Mouse (Mus musculus): Measurements from ENCODE around the gene Kmt2c. TPM values are rescaled to one million over a fixed set of nuclear protein-coding genes. Genes with fewer than 3 reads are reported as not detected.

The Kmt2c gene
- polyA plus RNA-seq, 1 experiment, result 2.6 TPM

GRCm38 (mm10) chr5:25526926-25527325 lies 28.3 kb upstream of the Kmt2c start:
- TF ChIP-seq MAX (IDR thresholded peaks at IDR 0.05), result no peak
- TF ChIP-seq FOSL1 (IDR thresholded peaks at IDR 0.05; ENCODE audit: insufficient read depth, low read length, poor library complexity, severe bottlenecking), result no peak
- TF ChIP-seq MYOG (IDR thresholded peaks at IDR 0.05; ENCODE audit: control insufficient read depth, extremely low read depth, insufficient read length), result no peak
- TF ChIP-seq CEBPB (IDR thresholded peaks at IDR 0.05; ENCODE audit: low read depth), result no peak
- TF ChIP-seq CTCF (IDR thresholded peaks at IDR 0.05; ENCODE audit: control insufficient read depth, insufficient read depth, insufficient read length), result no peak
- TF ChIP-seq USF1 (IDR thresholded peaks at IDR 0.05; ENCODE audit: low read depth), result no peak
- no peak for TF ChIP-seq MYOD1 (IDR thresholded peaks at IDR 0.05; ENCODE audit: control insufficient read depth, insufficient read length, low read depth)
- H3K79me3 ChIP-seq (ENCODE audit: low read depth), result no peaks in the 10 kb centered on the region
- no peak overlapping the region for H3ac ChIP-seq (ENCODE audit: control insufficient read depth, insufficient read length, low read depth)
- no peaks in the 10 kb centered on the region for H3K79me2 ChIP-seq (ENCODE audit: control insufficient read depth, insufficient read depth)
- no peaks in the 10 kb centered on the region for H3K27me3 ChIP-seq (ENCODE audit: control insufficient read depth, insufficient read depth, insufficient read length)
- no peaks in the 10 kb centered on the region for H3K36me3 ChIP-seq (ENCODE audit: control insufficient read depth, insufficient read depth)
- no peak overlapping the region for H3K4me3 ChIP-seq (ENCODE audit: insufficient read depth, poor library complexity, severe bottlenecking)

DNA sequence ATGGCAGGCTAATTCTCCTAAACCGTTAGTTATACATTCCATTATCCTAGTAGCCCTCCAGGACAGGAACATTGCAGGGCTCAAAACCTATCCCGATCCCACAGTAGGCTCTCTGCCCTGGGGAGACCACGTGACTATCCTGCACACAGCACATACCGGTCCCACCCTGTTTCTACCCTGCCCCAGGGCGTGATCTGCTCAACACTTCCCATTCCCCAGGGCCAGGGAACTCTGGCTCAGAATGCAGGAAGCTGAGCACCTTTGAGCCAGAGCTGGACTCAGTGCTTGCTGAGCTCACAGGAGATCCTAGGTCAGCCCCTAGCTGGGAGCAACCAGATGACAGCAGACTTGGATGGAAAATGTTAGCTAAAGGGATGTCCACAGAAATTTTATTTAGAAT lies 27.5 kb upstream of the Kmt2c start:
- Histone ChIP-seq H3ac (ENCODE audit: control insufficient read depth, insufficient read length, low read depth) (no peak overlapping the region), H3K36me3 (ENCODE audit: control insufficient read depth, insufficient read depth) (no peaks in the 10 kb centered on the region), H3K27me3 (ENCODE audit: control insufficient read depth, insufficient read depth, insufficient read length) (no peaks in the 10 kb centered on the region), H3K79me3 (ENCODE audit: low read depth) (no peaks in the 10 kb centered on the region), H3K79me2 (ENCODE audit: control insufficient read depth, insufficient read depth) (no peaks in the 10 kb centered on the region), H3K4me3 (ENCODE audit: insufficient read depth, poor library complexity, severe bottlenecking) (no peak overlapping the region)
- TF ChIP-seq FOSL1 (IDR thresholded peaks at IDR 0.05; ENCODE audit: insufficient read depth, low read length, poor library complexity, severe bottlenecking) (no peak), MYOD1 (IDR thresholded peaks at IDR 0.05; ENCODE audit: control insufficient read depth, insufficient read length, low read depth) (no peak), USF1 (IDR thresholded peaks at IDR 0.05; ENCODE audit: low read depth) (peak; percentile 38), MYOG (IDR thresholded peaks at IDR 0.05; ENCODE audit: control insufficient read depth, extremely low read depth, insufficient read length) (no peak)

- H3K79me3 ChIP-seq (ENCODE audit: low read depth), result no peaks in the 10 kb centered on the region
- H3K79me2 ChIP-seq (ENCODE audit: control insufficient read depth, insufficient read depth), result no peaks in the 10 kb centered on the region
- no peak overlapping the region for H3ac ChIP-seq (ENCODE audit: control insufficient read depth, insufficient read length, low read depth)
- no peaks in the 10 kb centered on the region for H3K36me3 ChIP-seq (ENCODE audit: control insufficient read depth, insufficient read depth)
- TF ChIP-seq MAX (IDR thresholded peaks at IDR 0.05) (no peak), FOSL1 (IDR thresholded peaks at IDR 0.05; ENCODE audit: insufficient read depth, low read length, poor library complexity, severe bottlenecking) (no peak), MYOD1 (IDR thresholded peaks at IDR 0.05; ENCODE audit: control insufficient read depth, insufficient read length, low read depth) (no peak), CTCF (IDR thresholded peaks at IDR 0.05; ENCODE audit: control insufficient read depth, insufficient read depth, insufficient read length) (no peak), MYOG (IDR thresholded peaks at IDR 0.05; ENCODE audit: control insufficient read depth, extremely low read depth, insufficient read length) (no peak), USF1 (IDR thresholded peaks at IDR 0.05; ENCODE audit: low read depth) (no peak), CEBPB (IDR thresholded peaks at IDR 0.05; ENCODE audit: low read depth) (no peak)
- peaks cover 4% of the 10 kb centered on the region for H3K27me3 ChIP-seq (ENCODE audit: control insufficient read depth, insufficient read depth, insufficient read length)
- H3K4me3 ChIP-seq (ENCODE audit: insufficient read depth, poor library complexity, severe bottlenecking), result no peak overlapping the region
Observed at GRCm38 (mm10) chr5:25521461-25521860, 22.9 kb upstream of the Kmt2c start.

- H3K4me3 ChIP-seq (ENCODE audit: insufficient read depth, poor library complexity, severe bottlenecking), result no peak overlapping the region
- H3K36me3 ChIP-seq (ENCODE audit: control insufficient read depth, insufficient read depth), result no peaks in the 10 kb centered on the region
- TF ChIP-seq MAX (IDR thresholded peaks at IDR 0.05) (no peak), USF1 (IDR thresholded peaks at IDR 0.05; ENCODE audit: low read depth) (no peak), MYOG (IDR thresholded peaks at IDR 0.05; ENCODE audit: control insufficient read depth, extremely low read depth, insufficient read length) (no peak), CEBPB (IDR thresholded peaks at IDR 0.05; ENCODE audit: low read depth) (no peak), CTCF (IDR thresholded peaks at IDR 0.05; ENCODE audit: control insufficient read depth, insufficient read depth, insufficient read length) (no peak), FOSL1 (IDR thresholded peaks at IDR 0.05; ENCODE audit: insufficient read depth, low read length, poor library complexity, severe bottlenecking) (no peak), MYOD1 (IDR thresholded peaks at IDR 0.05; ENCODE audit: control insufficient read depth, insufficient read length, low read depth) (no peak)
- H3K27me3 ChIP-seq (ENCODE audit: control insufficient read depth, insufficient read depth, insufficient read length), result peaks cover 4% of the 10 kb centered on the region
- no peak overlapping the region for H3ac ChIP-seq (ENCODE audit: control insufficient read depth, insufficient read length, low read depth)
- H3K79me2 ChIP-seq (ENCODE audit: control insufficient read depth, insufficient read depth), result no peaks in the 10 kb centered on the region
- H3K79me3 ChIP-seq (ENCODE audit: low read depth), result no peaks in the 10 kb centered on the region
Observed at GRCm38 (mm10) chr5:25519820-25520219, 21.2 kb upstream of the Kmt2c start.

GRCm38 (mm10) chr5:25517550-25517949 lies 19.0 kb upstream of the Kmt2c start:
- Histone ChIP-seq H3K36me3 (ENCODE audit: control insufficient read depth, insufficient read depth) (no peaks in the 10 kb centered on the region), H3ac (ENCODE audit: control insufficient read depth, insufficient read length, low read depth) (no peak overlapping the region), H3K4me3 (ENCODE audit: insufficient read depth, poor library complexity, severe bottlenecking) (no peak overlapping the region), H3K79me3 (ENCODE audit: low read depth) (no peaks in the 10 kb centered on the region), H3K27me3 (ENCODE audit: control insufficient read depth, insufficient read depth, insufficient read length) (peaks cover 4% of the 10 kb centered on the region), H3K79me2 (ENCODE audit: control insufficient read depth, insufficient read depth) (no peaks in the 10 kb centered on the region)
- no peak for TF ChIP-seq FOSL1 (IDR thresholded peaks at IDR 0.05; ENCODE audit: insufficient read depth, low read length, poor library complexity, severe bottlenecking)
- TF ChIP-seq USF1 (IDR thresholded peaks at IDR 0.05; ENCODE audit: low read depth), result no peak
- no peak for TF ChIP-seq CEBPB (IDR thresholded peaks at IDR 0.05; ENCODE audit: low read depth)
- TF ChIP-seq CTCF (IDR thresholded peaks at IDR 0.05; ENCODE audit: control insufficient read depth, insufficient read depth, insufficient read length), result no peak
- TF ChIP-seq MYOG (IDR thresholded peaks at IDR 0.05; ENCODE audit: control insufficient read depth, extremely low read depth, insufficient read length), result no peak
- TF ChIP-seq MYOD1 (IDR thresholded peaks at IDR 0.05; ENCODE audit: control insufficient read depth, insufficient read length, low read depth), result no peak
- TF ChIP-seq MAX (IDR thresholded peaks at IDR 0.05), result no peak

DNA sequence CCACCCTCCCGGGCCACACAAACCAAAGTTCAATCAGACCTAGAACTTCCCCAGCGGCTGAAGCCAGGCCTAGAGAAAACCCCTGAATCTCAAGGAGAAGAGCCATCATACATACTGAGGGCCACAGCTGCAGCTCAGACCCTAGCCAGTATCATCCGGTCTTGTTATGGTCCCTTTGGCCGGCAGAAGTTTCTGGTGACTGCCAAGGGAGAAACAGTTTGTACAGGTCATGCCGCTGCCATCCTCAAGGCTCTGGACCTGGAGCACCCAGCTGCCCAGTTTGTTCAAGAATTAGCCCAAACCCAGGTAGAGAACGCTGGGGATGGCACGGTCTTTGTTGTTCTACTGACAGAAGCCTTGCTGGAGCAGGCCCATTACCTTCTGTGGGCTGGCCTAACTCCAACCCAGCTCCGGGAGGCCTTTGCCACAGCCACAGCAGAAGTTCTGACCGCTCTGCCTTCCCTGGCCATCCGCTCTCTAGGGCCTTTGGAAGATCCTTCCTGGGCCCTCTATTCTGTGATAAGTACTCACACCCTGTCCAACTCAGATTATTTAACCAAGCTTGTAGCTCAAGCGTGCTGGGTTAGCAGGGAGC lies 17.8 kb upstream of the Kmt2c start:
- TF ChIP-seq MYOD1 (IDR thresholded peaks at IDR 0.05; ENCODE audit: control insufficient read depth, insufficient read length, low read depth) (no peak), CTCF (IDR thresholded peaks at IDR 0.05; ENCODE audit: control insufficient read depth, insufficient read depth, insufficient read length) (no peak), MYOG (IDR thresholded peaks at IDR 0.05; ENCODE audit: control insufficient read depth, extremely low read depth, insufficient read length) (no peak), MAX (IDR thresholded peaks at IDR 0.05) (no peak), CEBPB (IDR thresholded peaks at IDR 0.05; ENCODE audit: low read depth) (no peak), USF1 (IDR thresholded peaks at IDR 0.05; ENCODE audit: low read depth) (no peak), FOSL1 (IDR thresholded peaks at IDR 0.05; ENCODE audit: insufficient read depth, low read length, poor library complexity, severe bottlenecking) (no peak)
- H3K79me2 ChIP-seq (ENCODE audit: control insufficient read depth, insufficient read depth), result no peaks in the 10 kb centered on the region
- H3K36me3 ChIP-seq (ENCODE audit: control insufficient read depth, insufficient read depth), result no peaks in the 10 kb centered on the region
- H3K27me3 ChIP-seq (ENCODE audit: control insufficient read depth, insufficient read depth, insufficient read length), result peaks cover 4% of the 10 kb centered on the region
- H3K79me3 ChIP-seq (ENCODE audit: low read depth), result no peaks in the 10 kb centered on the region
- H3K4me3 ChIP-seq (ENCODE audit: insufficient read depth, poor library complexity, severe bottlenecking), result no peak overlapping the region
- H3ac ChIP-seq (ENCODE audit: control insufficient read depth, insufficient read length, low read depth), result no peak overlapping the region

All from C2C12 (cell line).